Mouse (Mus musculus) cerebellum, adult 11-12 months (tissue): ENCODE results near the gene Mapk1ip1l.
A peak's percentile ranks its signal among the peaks of the same experiment; 100 is the strongest.

Experiments used
- DNase-seq: peaks from one replicate; pipeline ENCODE4 v3.0.0; 2022

The Mapk1ip1l gene

GRCm38 (mm10) chr14:47297785-47298407 is at the start of gene Mapk1ip1l:
Gene Mapk1ip1l (plus strand): TSS chr14:47298266.
- DNase-seq: peak; percentile 86

- no peak for DNase-seq
Measured at GRCm38 (mm10) chr14:47249839-47250238, 48.2 kb upstream of the Mapk1ip1l start.

- no peak for DNase-seq
Measured at GRCm38 (mm10) chr14:47264866-47265265, 33.2 kb upstream of the Mapk1ip1l start.

- no peak for DNase-seq
Measured at GRCm38 (mm10) chr14:47265829-47266228, 32.2 kb upstream of the Mapk1ip1l start.

- DNase-seq: no peak
Measured at GRCm38 (mm10) chr14:47269056-47269455, 29.0 kb upstream of the Mapk1ip1l start.

- no peak for DNase-seq
Measured at GRCm38 (mm10) chr14:47269706-47270105, 28.4 kb upstream of the Mapk1ip1l start.

- no peak for DNase-seq
Measured at GRCm38 (mm10) chr14:47273751-47274150, 24.3 kb upstream of the Mapk1ip1l start.

- DNase-seq: peak; percentile 16
Measured at GRCm38 (mm10) chr14:47275417-47275816, 22.6 kb upstream of the Mapk1ip1l start.

- no peak for DNase-seq
Measured at GRCm38 (mm10) chr14:47276036-47276603, 21.9 kb upstream of the Mapk1ip1l start.

GRCm38 (mm10) chr14:47276637-47277393 is 21.3 kb upstream of the Mapk1ip1l start, which contains the start of the genes Wdhd1 and Socs4:
Gene Wdhd1 (minus strand): TSS chr14:47276857.
Gene Socs4 (plus strand): TSS chr14:47276931.
- peak; percentile 96 for DNase-seq

- DNase-seq: no peak
Measured at GRCm38 (mm10) chr14:47279058-47279457, 19.0 kb upstream of the Mapk1ip1l start.

GRCm38 (mm10) chr14:47281535-47281934 is 16.5 kb upstream of the Mapk1ip1l start:
- no peak for DNase-seq

GRCm38 (mm10) chr14:47283568-47283967 is 14.5 kb upstream of the Mapk1ip1l start:
- DNase-seq: no peak

- no peak for DNase-seq
Measured at GRCm38 (mm10) chr14:47285271-47285670, 12.8 kb upstream of the Mapk1ip1l start.

GRCm38 (mm10) chr14:47286215-47286614 is 11.9 kb upstream of the Mapk1ip1l start:
- no peak for DNase-seq

GRCm38 (mm10) chr14:47287021-47287420 is 11.0 kb upstream of the Mapk1ip1l start:
- no peak for DNase-seq

GRCm38 (mm10) chr14:47291772-47292171 is 6.3 kb upstream of the Mapk1ip1l start:
- DNase-seq: no peak

GRCm38 (mm10) chr14:47294136-47294535 is 3.9 kb upstream of the Mapk1ip1l start:
- DNase-seq: no peak

- no peak for DNase-seq
Measured at GRCm38 (mm10) chr14:47296232-47296631, 1.8 kb upstream of the Mapk1ip1l start.

- no peak for DNase-seq
Measured at GRCm38 (mm10) chr14:47298408-47298792, 334 bp downstream of the Mapk1ip1l start.

- no peak for DNase-seq
Measured at GRCm38 (mm10) chr14:47298819-47299261, 774 bp downstream of the Mapk1ip1l start.

- DNase-seq: no peak
Measured at GRCm38 (mm10) chr14:47302885-47303680, 5.0 kb downstream of the Mapk1ip1l start.

- DNase-seq: no peak
Measured at GRCm38 (mm10) chr14:47304814-47305405, 6.8 kb downstream of the Mapk1ip1l start.
